Mouse (Mus musculus): ENCODE measurements around the gene Tubg1.
"Not testable (repeated sequence)": the region's sequence is repeated elsewhere in the genome, so short reads cannot be mapped to it uniquely, and the experiment has no call there.

The Tubg1 gene

GRCm38 (mm10) chr11:101140164-101140819 lies 20.6 kb downstream of the Tubg1 start:
- DNase-seq (ENCODE audit: inconsistent ontology term) = peak; percentile 89

GRCm38 (mm10) chr11:101141088-101141487 lies 21.4 kb downstream of the Tubg1 start:
- DNase-seq (ENCODE audit: inconsistent ontology term) = no peak

- DNase-seq (ENCODE audit: inconsistent ontology term) = no peak
Measured at GRCm38 (mm10) chr11:101142215-101142967, 22.7 kb downstream of the Tubg1 start.

- DNase-seq (ENCODE audit: inconsistent ontology term) = no peak
Measured at GRCm38 (mm10) chr11:101143338-101144225, 23.8 kb downstream of the Tubg1 start.

GRCm38 (mm10) chr11:101146377-101146776 lies 26.6 kb downstream of the Tubg1 start:
- DNase-seq (ENCODE audit: inconsistent ontology term) = no peak

- no peak for DNase-seq (ENCODE audit: inconsistent ontology term)
Measured at GRCm38 (mm10) chr11:101148751-101149150, 29.0 kb downstream of the Tubg1 start.

GRCm38 (mm10) chr11:101149178-101150105 lies 29.7 kb downstream of the Tubg1 start:
- peak; percentile 45 for DNase-seq (ENCODE audit: inconsistent ontology term)

- DNase-seq (ENCODE audit: inconsistent ontology term) = no peak
Measured at GRCm38 (mm10) chr11:101151063-101151462, 31.3 kb downstream of the Tubg1 start.

GRCm38 (mm10) chr11:101152825-101153224 lies 33.1 kb downstream of the Tubg1 start:
- no peak for DNase-seq (ENCODE audit: inconsistent ontology term)

- DNase-seq (ENCODE audit: inconsistent ontology term) = no peak
Measured at GRCm38 (mm10) chr11:101154648-101155047, 34.9 kb downstream of the Tubg1 start.

GRCm38 (mm10) chr11:101155151-101155550 lies 35.4 kb downstream of the Tubg1 start:
- no peak for DNase-seq (ENCODE audit: inconsistent ontology term)

- DNase-seq (ENCODE audit: inconsistent ontology term) = peak; percentile 67
Measured at GRCm38 (mm10) chr11:101155728-101156371, 36.1 kb downstream of the Tubg1 start, which contains the start of gene Tubg2. Gene Tubg2 (plus strand): TSS chr11:101155907.

GRCm38 (mm10) chr11:101160151-101160550 lies 40.4 kb downstream of the Tubg1 start:
- not testable (repeated sequence) for DNase-seq (ENCODE audit: inconsistent ontology term)

- not testable (repeated sequence) for DNase-seq (ENCODE audit: inconsistent ontology term)
Measured at GRCm38 (mm10) chr11:101160981-101161505, 41.3 kb downstream of the Tubg1 start.

GRCm38 (mm10) chr11:101161551-101161950 lies 41.8 kb downstream of the Tubg1 start:
- no peak for DNase-seq (ENCODE audit: inconsistent ontology term)

- DNase-seq (ENCODE audit: inconsistent ontology term) = peak; percentile 54
Measured at GRCm38 (mm10) chr11:101162301-101162700, 42.6 kb downstream of the Tubg1 start.

- peak; percentile 84 for DNase-seq (ENCODE audit: inconsistent ontology term)
Measured at GRCm38 (mm10) chr11:101162772-101163171, 43.0 kb downstream of the Tubg1 start.

- DNase-seq (ENCODE audit: inconsistent ontology term) = no peak
Measured at GRCm38 (mm10) chr11:101163476-101164350, 44.0 kb downstream of the Tubg1 start.

- DNase-seq (ENCODE audit: inconsistent ontology term) = no peak
Measured at GRCm38 (mm10) chr11:101164351-101164665, 44.6 kb downstream of the Tubg1 start.
